Mouse (Mus musculus) hindbrain, postnatal 0 days (tissue): ENCODE data around the gene Adam17. TPM values are rescaled to one million over a fixed set of nuclear protein-coding genes. Genes with fewer than 3 reads are reported as not detected.

ENCODE experiments used
- ATAC-seq: fragments of 200-750 bp; cut with Nextera tagmentation; 2 replicates; pipeline ENCODE4 v1.8.0; 2017; ENCODE audit warnings: mild to moderate bottlenecking, moderate TSS enrichment, moderate library complexity
- DNase-seq: peaks from one replicate; pipeline ENCODE4 v3.0.0-alpha.2; 2015; ENCODE audit warnings: low spot score
- H3K27ac ChIP-seq: fragments of 300-500 bp; sonication (generic); 2 replicates; pipeline ENCODE4 v1.5.1; 2014; ENCODE audit warnings: mild to moderate bottlenecking
- H3K27me3 ChIP-seq: fragments of 300-500 bp; sonication (generic); 2 replicates; pipeline ENCODE4 v1.6.1; 2014; ENCODE audit warnings: low read length, mixed read lengths; ENCODE audit not compliant: insufficient read depth
- H3K36me3 ChIP-seq: fragments of 300-500 bp; sonication (generic); 2 replicates; pipeline ENCODE4 v1.6.1; 2014; ENCODE audit warnings: low read length, mixed read lengths; ENCODE audit not compliant: insufficient read depth
- H3K4me1 ChIP-seq: fragments of 300-500 bp; sonication (generic); 2 replicates; pipeline ENCODE4 v1.6.1; 2014; ENCODE audit warnings: antibody characterized with exemption, low read length, mixed read lengths; ENCODE audit not compliant: insufficient read depth
- H3K4me2 ChIP-seq: fragments of 300-500 bp; sonication (generic); 2 replicates; pipeline ENCODE4 v1.6.1; 2014; ENCODE audit warnings: low read depth, mild to moderate bottlenecking, low read length, moderate library complexity, mixed read lengths
- H3K4me3 ChIP-seq: fragments of 300-500 bp; sonication (generic); 2 replicates; pipeline ENCODE4 v1.5.1; 2014; ENCODE audit warnings: low read length
- H3K9ac ChIP-seq: fragments of 300-500 bp; sonication (generic); replicated peaks from 2 replicates; pipeline ENCODE4 v1.6.1; 2014; ENCODE audit warnings: mild to moderate bottlenecking, low read length, moderate library complexity, mixed read lengths
- H3K9me3 ChIP-seq: fragments of 300-500 bp; sonication (generic); 2 replicates; pipeline ENCODE4 v1.6.1; 2016; ENCODE audit warnings: low read length, mixed read lengths
- CTCF ChIP-seq: IDR thresholded peaks from 2 replicates; pipeline ENCODE4 v1.5.1; 2016; ENCODE audit warnings: antibody characterized with exemption, control low read depth, low read depth
- WGBS: fragments of 180-500 bp; shearing (Covaris S2); extraction: QIAGEN DNeasy Blood & Tissue Kit; methylation state at CpG from one replicate; pipeline ENCODE4 v1.1.7; 2014; 5-methylcytosine and 5-hydroxymethylcytosine counted together
- polyA plus RNA-seq: library from polyadenylated mRNA; unstranded; fragments of >200 nt; fragmentation: Nextera tagmentation; extraction: Ambion mirVana; gene quantifications from 2 replicates; pipeline ENCODE4 v1.2.1, GENCODE M21; 2015
- total RNA-seq: library from RNA; depleted of rRNA; stranded (reverse); fragments of >200 nt; gene quantifications from 2 replicates; pipeline ENCODE4 v1.2.3, GENCODE M21; 2014

Adam17 gene
- total and polyA plus RNA-seq, 2 experiments from 2014 or later: 13.9 to 18.9 TPM

DNA sequence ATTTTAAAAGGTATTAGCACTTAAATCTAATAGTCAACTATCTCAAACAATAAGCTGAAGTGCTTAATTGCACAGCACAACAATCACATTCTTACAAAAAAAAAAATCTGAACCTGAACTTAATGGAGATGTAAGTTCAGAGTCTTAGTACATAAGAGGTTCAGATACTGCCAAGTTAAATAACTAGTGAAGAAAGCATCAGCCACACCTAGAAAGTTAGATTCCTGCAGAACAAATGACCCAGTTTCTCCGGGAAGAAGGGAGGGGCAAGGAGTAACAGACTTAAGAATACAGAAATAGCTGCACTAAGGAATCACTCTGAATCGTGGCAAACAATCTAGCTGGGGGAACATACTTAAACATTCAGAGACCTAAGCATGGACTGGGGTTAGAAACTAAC, 10.7 kb downstream of the Adam17 start:
- no peaks in the 10 kb centered on the region for H3K4me1 ChIP-seq
- H3K4me3 ChIP-seq: no peak overlapping the region
- DNase-seq (no peak), ATAC-seq (no peak)
- H3K4me2 ChIP-seq: no peak overlapping the region
- TF ChIP-seq CTCF: no peak
- H3K27me3 ChIP-seq: no peaks in the 10 kb centered on the region
- no peaks in the 10 kb centered on the region for H3K36me3 ChIP-seq
- no peaks in the 10 kb centered on the region for H3K9me3 ChIP-seq
- H3K27ac ChIP-seq: no peak overlapping the region
- WGBS: 80% methylated on average over 2 of the region's 2 CpGs
- H3K9ac ChIP-seq: no peak overlapping the region

- no peak overlapping the region for H3K9ac ChIP-seq
- no peak for TF ChIP-seq CTCF
- DNase-seq (no peak), ATAC-seq (no peak)
- H3K4me3 ChIP-seq: no peak overlapping the region
- H3K27me3 ChIP-seq: no peaks in the 10 kb centered on the region
- 96% methylated on average over 8 of the region's 8 CpGs for WGBS
- H3K4me2 ChIP-seq: no peak overlapping the region
- 0 out of 2 replicates have a peak, but pooled peaks cover 3% of the 10 kb centered on the region for H3K9me3 ChIP-seq
- H3K4me1 ChIP-seq: no peaks in the 10 kb centered on the region
- peaks cover 13% of the 10 kb centered on the region for H3K36me3 ChIP-seq
- H3K27ac ChIP-seq: no peak overlapping the region
Observed at GRCm38 (mm10) chr12:21353681-21354080, 19.8 kb downstream of the Adam17 start.

DNA sequence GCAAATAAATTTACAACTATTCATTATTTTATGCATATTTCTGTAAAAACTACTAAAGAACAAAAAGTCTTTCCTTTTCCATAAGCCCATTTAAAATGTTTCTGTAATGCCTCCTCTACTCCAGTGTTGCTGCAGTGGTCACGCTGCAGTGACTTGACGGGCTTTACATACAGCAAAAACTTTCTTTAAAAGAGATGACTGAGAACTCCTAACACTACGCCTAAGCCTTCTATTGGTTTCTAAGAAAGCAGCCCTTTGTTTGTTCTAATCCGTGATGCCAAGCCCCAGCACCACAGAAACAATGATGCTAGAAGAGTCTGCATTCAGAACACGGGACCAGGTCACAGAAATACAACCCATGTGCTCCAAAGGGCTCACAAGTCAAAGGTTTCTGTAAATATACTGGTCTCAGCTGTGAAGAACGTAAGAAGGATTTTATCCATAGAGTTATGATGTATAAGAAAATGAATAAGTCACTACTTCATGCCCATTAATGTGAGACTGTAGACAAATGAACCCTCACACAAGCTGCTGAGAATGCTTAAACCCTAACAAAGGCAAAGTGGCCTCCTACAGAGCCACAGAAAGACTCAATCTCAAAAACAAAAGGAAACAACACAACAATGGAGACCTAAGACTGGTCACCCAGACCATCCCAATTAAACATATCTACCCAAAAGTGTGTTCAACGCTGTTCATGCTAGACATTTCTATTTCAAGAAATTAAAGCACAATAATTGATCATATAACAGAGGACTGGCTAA, 23.1 kb downstream of the Adam17 start:
- no peak overlapping the region for H3K27ac ChIP-seq
- H3K4me1 ChIP-seq: no peaks in the 10 kb centered on the region
- H3K36me3 ChIP-seq: peaks cover 18% of the 10 kb centered on the region
- H3K4me2 ChIP-seq: no peak overlapping the region
- ATAC-seq (no peak), DNase-seq (no peak)
- H3K27me3 ChIP-seq: no peaks in the 10 kb centered on the region
- 0 out of 2 replicates have a peak, but pooled peaks cover 3% of the 10 kb centered on the region for H3K9me3 ChIP-seq
- H3K9ac ChIP-seq: no peak overlapping the region
- TF ChIP-seq CTCF: no peak
- no peak overlapping the region for H3K4me3 ChIP-seq
- 21% methylated on average over 7 of the region's 7 CpGs for WGBS

DNA sequence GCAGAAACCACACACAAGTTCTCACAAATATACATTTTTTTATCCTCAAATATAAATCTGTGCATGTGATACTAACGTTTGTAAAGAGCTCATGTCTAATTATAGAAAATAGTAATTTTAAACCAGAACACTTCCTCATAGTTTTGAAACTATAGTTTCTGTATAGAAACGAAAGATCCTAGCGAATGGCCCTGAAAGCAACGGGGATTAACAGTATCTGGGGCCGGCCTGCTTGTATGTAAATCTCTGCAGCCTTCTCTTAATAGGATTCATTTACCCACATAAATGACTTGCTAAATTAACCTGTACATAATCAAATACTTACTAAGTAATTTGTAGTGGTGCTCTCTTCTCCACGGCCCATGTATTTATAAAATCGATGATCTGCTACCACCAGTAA, 26.5 kb downstream of the Adam17 start:
- 85% methylated on average over 7 of the region's 7 CpGs for WGBS
- Histone ChIP-seq H3K9ac (no peak overlapping the region), H3K27me3 (no peaks in the 10 kb centered on the region), H3K27ac (no peak overlapping the region), H3K4me1 (no peaks in the 10 kb centered on the region), H3K9me3 (0 out of 2 replicates have a peak, but pooled peaks cover 3% of the 10 kb centered on the region), H3K36me3 (peaks cover 13% of the 10 kb centered on the region; the same call in 1 of the 2 replicates), H3K4me3 (no peak overlapping the region), H3K4me2 (no peak overlapping the region)
- TF ChIP-seq CTCF: no peak
- no peak for ATAC-seq
- no peak for DNase-seq

GRCm38 (mm10) chr12:21340674-21341073, 32.8 kb downstream of the Adam17 start:
- Histone ChIP-seq H3K27me3 (no peaks in the 10 kb centered on the region), H3K9ac (no peak overlapping the region), H3K27ac (no peak overlapping the region), H3K4me3 (no peak overlapping the region), H3K9me3 (no peaks in the 10 kb centered on the region), H3K4me1 (no peaks in the 10 kb centered on the region), H3K4me2 (no peak overlapping the region), H3K36me3 (peaks cover 28% of the 10 kb centered on the region; the same call in 1 of the 2 replicates)
- ATAC-seq: no peak
- DNase-seq: no peak
- 93% methylated on average over 5 of the region's 5 CpGs for whole genome bisulfite sequencing
- no peak for TF ChIP-seq CTCF

DNA sequence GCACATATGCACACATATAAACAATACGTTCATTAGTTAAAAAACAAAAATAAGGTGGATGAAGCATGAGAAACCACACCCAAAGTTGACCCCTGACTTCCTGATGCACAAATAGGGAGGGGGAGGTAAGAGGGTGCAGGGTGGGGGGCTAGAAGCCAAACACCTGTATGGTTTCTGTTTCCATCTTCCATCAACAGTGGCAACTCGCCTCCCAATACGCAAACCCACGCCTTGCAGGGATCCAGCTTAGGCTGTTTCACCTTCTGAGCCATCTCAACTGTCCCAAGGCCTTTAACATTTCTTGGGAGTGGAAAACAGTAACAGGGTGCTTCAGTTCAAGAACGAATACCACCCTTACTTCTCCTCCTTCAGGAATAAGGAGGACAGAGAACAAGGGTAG, 36.3 kb downstream of the Adam17 start:
- H3K4me2 ChIP-seq: no peak overlapping the region
- no peak for DNase-seq
- H3K9ac ChIP-seq: no peak overlapping the region
- no peak overlapping the region for H3K27ac ChIP-seq
- H3K36me3 ChIP-seq: peaks cover 26% of the 10 kb centered on the region; the same call in 1 of the 2 replicates
- no peak for TF ChIP-seq CTCF
- H3K4me1 ChIP-seq: no peaks in the 10 kb centered on the region
- H3K4me3 ChIP-seq: no peak overlapping the region
- no peaks in the 10 kb centered on the region for H3K9me3 ChIP-seq
- 94% methylated on average over 5 of the region's 5 CpGs for WGBS
- H3K27me3 ChIP-seq: no peaks in the 10 kb centered on the region
- no peak for ATAC-seq

- H3K36me3 ChIP-seq: peaks cover 28% of the 10 kb centered on the region; the same call in 1 of the 2 replicates
- H3K9me3 ChIP-seq: no peaks in the 10 kb centered on the region
- 86% methylated on average over 7 of the region's 7 CpGs for WGBS
- ATAC-seq (no peak), DNase-seq (no peak)
- H3K27ac ChIP-seq: no peak overlapping the region
- no peaks in the 10 kb centered on the region for H3K4me1 ChIP-seq
- no peak overlapping the region for H3K4me2 ChIP-seq
- H3K9ac ChIP-seq: no peak overlapping the region
- H3K4me3 ChIP-seq: no peak overlapping the region
- TF ChIP-seq CTCF: no peak
- H3K27me3 ChIP-seq: no peaks in the 10 kb centered on the region
Observed at GRCm38 (mm10) chr12:21335869-21336268, 37.6 kb downstream of the Adam17 start.
